Mouse (Mus musculus): ENCODE results near the gene Mrnip. TPM values are rescaled to one million over a fixed set of nuclear protein-coding genes. Genes with fewer than 3 reads are reported as not detected.

The Mrnip gene
- polyA plus RNA-seq, 1 experiment from 2014 or later: 22.2 TPM

DNA sequence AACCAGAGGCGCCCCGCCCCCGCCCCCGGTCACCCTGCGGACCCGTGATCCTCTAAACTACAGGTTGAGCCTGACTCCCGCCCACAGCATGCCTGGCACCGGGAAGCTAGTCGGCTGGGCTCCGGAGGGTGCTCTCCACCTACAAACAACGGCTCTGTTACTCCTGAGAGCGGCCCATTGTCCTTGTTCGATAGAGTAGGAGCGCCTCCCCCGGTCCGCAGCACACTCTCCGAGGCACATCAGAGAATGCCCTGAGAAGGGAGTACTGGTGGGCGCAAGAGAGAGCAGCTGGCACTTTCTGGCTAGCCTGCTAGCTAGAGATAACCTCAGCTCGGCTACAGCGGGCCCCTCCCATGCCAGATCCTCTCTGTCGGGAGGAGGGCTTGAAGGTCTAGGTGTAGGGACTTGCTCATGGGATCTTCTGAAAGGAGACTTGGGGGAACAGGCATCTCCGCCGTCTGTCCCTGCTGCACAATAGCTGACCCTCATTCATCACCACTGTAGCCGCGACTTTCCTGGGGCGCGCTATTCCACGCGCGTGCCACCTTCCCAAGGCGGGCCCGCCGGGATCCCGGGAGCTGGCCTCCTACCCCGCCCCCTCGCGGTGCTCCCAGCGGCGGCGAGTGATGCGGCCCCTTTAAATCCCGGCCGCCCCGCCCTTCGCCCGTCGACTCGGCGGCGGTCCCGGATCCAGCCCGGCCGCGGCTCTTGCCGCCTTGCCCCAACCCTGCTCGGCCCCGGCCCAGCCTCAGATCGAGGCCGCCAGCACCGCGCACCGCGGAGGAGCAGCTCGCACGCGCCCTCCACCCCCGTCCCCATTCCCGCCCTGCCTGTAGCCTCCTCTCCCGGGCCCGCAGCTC lies 50.7 kb downstream of the Mrnip start:
- peak; percentile 88 for ATAC-seq (ENCODE audit: low FRiP score)
- Histone ChIP-seq H3K27ac (peak overlapping the region; percentile 91), H3K4me1 (peaks cover 47% of the 10 kb centered on the region), H3K27me3 (peaks cover 26% of the 10 kb centered on the region), H3K36me3 (replicated peaks) (no peaks in the 10 kb centered on the region), H3K9me3 (no peaks in the 10 kb centered on the region), H3K4me3 (replicated peaks) (peak overlapping the region; percentile 90), H3K9ac (peak overlapping the region; percentile 99), H3K4me2 (peak overlapping the region; percentile 77)
- under 1% methylated on average over 67 of the region's 70 CpGs for WGBS

DNA sequence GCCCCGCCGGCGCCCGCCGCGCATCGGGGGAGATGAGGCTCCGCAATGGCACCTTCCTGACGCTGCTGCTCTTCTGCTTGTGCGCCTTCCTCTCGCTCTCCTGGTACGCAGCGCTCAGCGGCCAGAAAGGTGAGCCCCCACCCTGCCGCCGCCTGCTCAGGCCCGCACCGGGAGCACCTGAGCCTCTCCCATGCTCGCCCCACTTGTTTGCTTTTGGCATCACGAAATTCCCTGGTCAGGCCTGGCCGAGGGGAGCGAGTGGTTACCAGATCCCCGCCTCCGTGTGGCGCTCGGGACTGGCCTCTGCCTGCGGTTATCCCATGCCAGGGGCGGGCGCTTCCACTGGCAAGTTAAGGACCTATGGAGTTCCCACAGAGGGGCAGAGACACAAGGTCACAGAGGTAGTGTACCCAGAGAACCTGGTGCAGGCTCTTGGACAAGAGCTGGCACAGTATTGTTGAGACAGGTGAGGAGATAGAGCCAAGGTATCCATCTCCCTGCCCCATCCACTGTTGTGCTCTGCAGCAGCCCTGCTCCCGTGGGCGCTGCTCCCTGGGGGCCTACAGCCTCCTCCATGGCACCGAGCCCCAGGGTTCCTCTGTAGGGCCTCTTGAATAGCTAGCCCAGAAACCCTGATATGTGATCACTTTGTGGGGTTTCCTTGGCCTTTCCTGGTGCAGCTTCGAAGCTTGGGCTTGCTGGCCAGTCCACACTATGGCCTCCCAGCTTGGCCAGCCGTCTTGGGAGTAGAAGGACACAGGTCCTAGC lies 51.6 kb downstream of the Mrnip start:
- ATAC-seq (ENCODE audit: low FRiP score): peak; percentile 21
- H3K27ac ChIP-seq: peak overlapping the region; percentile 91
- H3K36me3 ChIP-seq (replicated peaks): peaks cover 2% of the 10 kb centered on the region; the same call in 1 of the 2 replicates
- no peaks in the 10 kb centered on the region for H3K9me3 ChIP-seq
- peaks cover 48% of the 10 kb centered on the region for H3K4me1 ChIP-seq
- 4% methylated on average over 33 of the region's 34 CpGs for WGBS
- H3K4me2 ChIP-seq: peak overlapping the region; percentile 77
- peak overlapping the region; percentile 90 for H3K4me3 ChIP-seq (replicated peaks)
- H3K27me3 ChIP-seq: peaks cover 35% of the 10 kb centered on the region
- H3K9ac ChIP-seq: peak overlapping the region; percentile 99

DNA sequence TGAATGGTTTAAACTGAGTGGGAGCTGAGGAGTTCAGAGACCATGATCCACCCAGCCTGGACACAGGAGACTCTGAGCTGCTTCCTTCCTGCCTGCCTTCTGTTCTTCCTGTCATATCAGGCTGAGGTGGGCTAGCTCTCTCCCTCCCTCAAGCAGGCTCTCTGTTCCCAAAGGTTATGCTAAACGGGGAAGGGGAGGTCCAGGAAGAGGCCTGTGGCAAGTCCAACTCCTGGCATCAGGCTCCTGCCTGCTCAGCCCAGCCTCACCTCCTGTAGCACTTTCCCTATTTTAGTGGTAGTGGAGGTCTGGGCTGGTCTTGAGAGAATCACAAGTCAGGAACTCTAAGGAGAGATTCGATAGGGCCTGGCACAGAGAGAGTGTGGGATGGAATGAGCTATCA lies 52.2 kb downstream of the Mrnip start:
- ATAC-seq (ENCODE audit: low FRiP score): no peak
- Histone ChIP-seq H3K4me1 (peaks cover 52% of the 10 kb centered on the region), H3K36me3 (replicated peaks) (peaks cover 4% of the 10 kb centered on the region; the same call in 1 of the 2 replicates), H3K4me3 (replicated peaks) (peak overlapping the region; percentile 90), H3K27ac (no peak overlapping the region), H3K9me3 (no peaks in the 10 kb centered on the region), H3K4me2 (peak overlapping the region; percentile 77), H3K9ac (peak overlapping the region; percentile 99), H3K27me3 (peaks cover 37% of the 10 kb centered on the region)
- WGBS: 40% methylated on average over 2 of the region's 2 CpGs

DNA sequence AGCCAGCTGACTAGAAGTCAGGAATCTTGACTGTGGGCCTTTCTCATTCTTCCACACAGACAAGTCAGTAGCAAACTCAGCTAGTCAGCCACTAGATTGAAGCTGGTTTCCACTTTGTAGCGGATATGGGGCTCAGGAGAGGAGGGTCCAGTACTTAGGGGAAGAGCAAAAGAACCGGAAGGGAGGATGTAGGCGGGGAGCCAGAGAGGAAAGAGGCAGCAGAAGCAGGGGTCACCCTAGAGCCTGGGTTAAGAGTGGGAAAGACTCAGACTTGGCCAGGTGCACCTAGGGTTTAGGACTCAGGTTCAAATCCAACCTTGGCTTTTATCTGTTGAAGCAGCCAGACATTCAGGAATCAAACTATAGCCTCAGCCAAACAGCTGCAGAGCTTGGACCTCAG lies 53.0 kb downstream of the Mrnip start:
- Histone ChIP-seq H3K9me3 (no peaks in the 10 kb centered on the region), H3K27ac (no peak overlapping the region), H3K27me3 (peaks cover 37% of the 10 kb centered on the region), H3K4me1 (peaks cover 52% of the 10 kb centered on the region), H3K4me3 (replicated peaks) (no peak overlapping the region), H3K36me3 (replicated peaks) (peaks cover 13% of the 10 kb centered on the region), H3K9ac (0 out of 2 replicates have a peak overlapping the region, but pooled peaks have one; percentile 99), H3K4me2 (peak overlapping the region; percentile 77)
- no peak for ATAC-seq (ENCODE audit: low FRiP score)
- 82% methylated on average over 3 of the region's 3 CpGs for WGBS

DNA sequence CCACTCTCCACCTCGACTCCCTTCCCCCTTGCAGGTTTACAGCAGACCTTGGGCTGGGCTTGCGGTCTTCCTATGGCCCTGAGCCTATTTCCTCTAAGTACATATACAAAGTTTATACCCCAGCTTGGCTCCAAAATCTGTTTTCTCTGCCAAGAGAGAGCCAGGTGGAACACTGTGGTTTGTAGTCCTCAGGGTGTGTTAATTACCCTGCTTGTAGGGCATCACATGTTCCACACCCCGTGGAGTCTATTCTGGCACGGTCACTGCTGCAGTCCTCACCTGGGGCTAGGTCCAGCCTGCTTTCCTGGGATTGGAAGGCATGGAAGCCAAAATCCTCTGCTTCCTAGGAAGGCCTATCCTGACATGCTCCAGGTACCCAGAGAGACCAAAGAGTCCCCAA lies 53.5 kb downstream of the Mrnip start:
- Histone ChIP-seq H3K4me1 (peaks cover 49% of the 10 kb centered on the region), H3K9me3 (no peaks in the 10 kb centered on the region), H3K36me3 (replicated peaks) (peaks cover 18% of the 10 kb centered on the region), H3K27ac (no peak overlapping the region), H3K27me3 (peaks cover 37% of the 10 kb centered on the region), H3K9ac (no peak overlapping the region), H3K4me2 (no peak overlapping the region), H3K4me3 (replicated peaks) (no peak overlapping the region)
- ATAC-seq (ENCODE audit: low FRiP score): no peak
- 98% methylated on average over 4 of the region's 4 CpGs for WGBS

DNA sequence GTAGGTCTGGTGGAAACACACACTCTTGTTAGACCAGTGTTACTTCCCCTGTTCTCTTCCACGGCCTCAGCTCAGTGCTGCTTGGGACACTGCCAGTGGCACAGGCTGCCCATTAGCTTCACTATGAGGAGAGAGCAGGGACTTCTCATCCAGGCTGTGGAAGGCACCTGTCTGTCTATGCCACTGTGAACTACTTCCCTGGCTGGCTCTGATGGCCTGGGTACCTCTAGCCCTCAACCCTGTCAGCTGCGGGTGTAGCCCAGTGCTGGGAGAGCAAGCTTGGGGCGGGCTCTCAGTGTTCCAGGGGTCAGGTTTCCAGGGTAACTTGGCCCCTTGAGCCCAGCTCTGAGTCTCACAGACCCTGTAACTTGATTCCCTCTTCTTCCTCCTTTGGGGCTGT lies 54.5 kb downstream of the Mrnip start:
- Histone ChIP-seq H3K4me2 (no peak overlapping the region), H3K4me1 (peaks cover 38% of the 10 kb centered on the region), H3K27ac (no peak overlapping the region), H3K36me3 (replicated peaks) (peaks cover 28% of the 10 kb centered on the region), H3K9ac (0 out of 2 replicates have a peak overlapping the region, but pooled peaks have one; percentile 25), H3K27me3 (peaks cover 31% of the 10 kb centered on the region), H3K4me3 (replicated peaks) (no peak overlapping the region), H3K9me3 (no peaks in the 10 kb centered on the region)
- 25% methylated on average over 3 of the region's 3 CpGs for WGBS
- ATAC-seq (ENCODE audit: low FRiP score): no peak

DNA sequence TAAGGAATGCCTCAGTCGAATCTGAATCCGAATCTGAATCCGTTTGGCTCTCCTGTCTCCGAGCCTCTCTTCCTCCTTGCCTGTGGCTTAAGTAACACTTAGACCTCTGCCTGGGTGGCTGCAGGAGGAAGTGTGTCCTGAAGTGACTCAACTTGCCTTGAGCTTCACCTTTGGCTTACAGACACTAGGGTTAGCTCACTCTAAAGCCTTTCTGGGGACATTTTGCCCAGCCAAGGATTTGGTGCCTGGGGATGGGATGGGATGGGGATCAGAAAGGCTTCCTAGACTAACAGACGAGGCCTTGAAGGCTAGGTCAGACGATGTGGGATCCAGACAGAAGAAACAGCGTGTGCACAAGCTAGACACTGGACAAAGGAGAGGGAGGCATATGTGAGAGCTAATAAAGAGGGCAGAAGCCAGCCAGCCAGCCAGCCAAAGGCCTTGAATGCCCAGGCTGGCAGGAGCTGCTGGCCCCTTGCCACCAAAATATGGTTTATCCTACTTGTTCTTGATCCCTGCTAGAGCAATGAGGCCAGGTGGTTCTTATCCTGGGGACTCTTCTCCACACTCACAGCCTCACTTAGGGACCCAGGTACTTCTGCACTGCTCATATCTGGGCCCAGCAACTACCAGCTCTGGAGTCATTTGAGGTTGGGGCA lies 55.1 kb downstream of the Mrnip start:
- Histone ChIP-seq H3K4me3 (replicated peaks) (no peak overlapping the region), H3K27ac (no peak overlapping the region)

DNA sequence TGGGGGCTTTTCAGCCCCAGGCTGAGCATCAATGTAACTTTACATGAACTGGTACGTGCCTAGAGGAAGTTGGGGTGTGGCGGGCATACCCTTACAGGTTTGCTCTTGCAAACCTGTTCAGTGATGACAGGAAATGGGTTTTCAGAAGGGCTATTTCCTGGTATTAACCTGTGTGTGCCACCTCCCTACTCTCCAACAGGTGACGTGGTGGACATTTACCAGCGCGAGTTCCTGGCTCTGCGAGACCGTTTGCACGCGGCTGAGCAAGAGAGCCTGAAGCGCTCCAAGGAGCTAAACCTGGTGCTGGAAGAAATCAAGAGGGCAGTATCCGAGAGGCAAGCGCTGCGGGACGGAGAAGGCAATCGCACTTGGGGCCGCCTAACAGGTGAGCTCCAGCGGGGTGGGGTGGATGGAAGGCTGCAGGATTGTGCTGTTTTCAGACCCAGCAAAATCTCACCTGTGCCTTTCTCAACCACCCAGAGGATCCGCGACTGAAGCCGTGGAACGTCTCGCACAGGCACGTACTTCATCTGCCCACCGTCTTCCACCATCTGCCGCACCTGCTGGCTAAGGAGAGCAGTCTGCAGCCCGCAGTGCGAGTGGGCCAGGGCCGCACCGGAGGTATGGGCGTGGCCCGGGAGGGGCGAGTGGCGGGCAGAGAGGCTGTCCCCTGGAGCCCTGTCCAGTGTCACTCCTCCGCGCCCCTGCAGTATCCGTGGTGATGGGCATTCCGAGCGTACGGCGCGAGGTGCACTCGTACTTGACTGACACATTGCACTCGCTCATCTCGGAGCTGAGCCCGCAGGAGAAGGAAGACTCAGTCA lies 56.4 kb downstream of the Mrnip start:
- no peaks in the 10 kb centered on the region for H3K9me3 ChIP-seq
- H3K27ac ChIP-seq: peak overlapping the region; percentile 31; the same call in 1 of the 2 replicates
- peak overlapping the region; percentile 23 for H3K4me3 ChIP-seq (replicated peaks)
- ATAC-seq (ENCODE audit: low FRiP score): peak; percentile 24; the same call in 1 of the 2 replicates
- 21% methylated on average over 45 of the region's 45 CpGs for WGBS
- H3K36me3 ChIP-seq (replicated peaks): peaks cover 45% of the 10 kb centered on the region
- 0 out of 2 replicates have a peak overlapping the region, but pooled peaks have one; percentile 36 for H3K9ac ChIP-seq
- H3K4me2 ChIP-seq: peak overlapping the region; percentile 52
- H3K4me1 ChIP-seq: peaks cover 33% of the 10 kb centered on the region
- H3K27me3 ChIP-seq: peaks cover 35% of the 10 kb centered on the region

More for the DNA sequence above, 55.1 kb downstream of the Mrnip start:
- H3K4me2 ChIP-seq: no peak overlapping the region
- 43% methylated on average over 7 of the region's 7 CpGs for WGBS
- no peak overlapping the region for H3K9ac ChIP-seq
- no peak for ATAC-seq (ENCODE audit: low FRiP score)
- peaks cover 34% of the 10 kb centered on the region for H3K36me3 ChIP-seq (replicated peaks)
- H3K9me3 ChIP-seq: no peaks in the 10 kb centered on the region
- H3K4me1 ChIP-seq: peaks cover 34% of the 10 kb centered on the region
- peaks cover 31% of the 10 kb centered on the region for H3K27me3 ChIP-seq

DNA sequence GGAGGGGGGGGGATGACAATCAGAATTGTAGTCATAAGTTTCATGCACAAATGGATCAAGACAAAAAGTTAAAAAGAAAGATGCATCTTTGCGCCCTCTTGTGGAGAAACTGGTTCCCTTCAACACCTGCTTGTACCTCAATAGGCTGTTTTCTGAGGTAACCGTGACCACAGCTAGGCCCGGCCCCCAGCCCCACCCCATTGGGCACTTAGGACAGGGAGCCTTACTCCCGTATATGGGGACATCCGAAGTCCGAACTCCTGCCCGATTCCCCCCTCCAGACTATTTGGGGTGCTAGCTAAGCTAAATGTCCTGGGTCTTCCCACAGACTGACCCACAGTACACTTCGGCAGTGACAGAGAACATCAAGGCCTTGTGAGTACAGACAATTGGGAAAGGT lies 57.2 kb downstream of the Mrnip start:
- Histone ChIP-seq H3K36me3 (replicated peaks) (peaks cover 45% of the 10 kb centered on the region), H3K4me3 (replicated peaks) (no peak overlapping the region), H3K9me3 (no peaks in the 10 kb centered on the region), H3K9ac (no peak overlapping the region), H3K27ac (no peak overlapping the region), H3K4me1 (peaks cover 33% of the 10 kb centered on the region), H3K4me2 (peak overlapping the region; percentile 52), H3K27me3 (peaks cover 41% of the 10 kb centered on the region)
- ATAC-seq (ENCODE audit: low FRiP score): no peak
- WGBS: 21% methylated on average over 8 of the region's 8 CpGs

DNA sequence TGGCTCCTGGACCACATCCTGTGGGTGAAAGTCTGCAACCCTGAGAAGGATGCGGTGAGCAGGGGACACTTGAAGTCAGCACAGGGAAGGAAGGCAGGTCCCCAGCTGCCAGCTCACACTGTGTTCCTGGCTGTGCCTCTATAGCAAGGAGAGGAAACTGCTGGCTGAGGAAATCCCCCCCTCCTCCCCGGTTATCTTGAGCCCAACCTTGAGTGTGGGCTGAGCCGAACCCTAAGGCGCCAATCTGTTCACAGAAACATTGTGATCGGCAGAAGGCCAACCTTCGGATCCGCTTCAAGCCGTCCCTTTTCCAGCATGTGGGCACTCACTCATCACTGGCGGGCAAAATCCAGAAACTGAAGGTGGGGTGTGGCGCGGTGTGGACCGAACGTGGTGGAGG lies 58.8 kb downstream of the Mrnip start:
- WGBS: 96% methylated on average over 13 of the region's 13 CpGs
- Histone ChIP-seq H3K9me3 (no peaks in the 10 kb centered on the region), H3K27ac (no peak overlapping the region), H3K4me3 (replicated peaks) (no peak overlapping the region), H3K36me3 (replicated peaks) (peaks cover 45% of the 10 kb centered on the region), H3K27me3 (peaks cover 50% of the 10 kb centered on the region), H3K4me1 (peaks cover 28% of the 10 kb centered on the region), H3K9ac (no peak overlapping the region), H3K4me2 (no peak overlapping the region)
- no peak for ATAC-seq (ENCODE audit: low FRiP score)

DNA sequence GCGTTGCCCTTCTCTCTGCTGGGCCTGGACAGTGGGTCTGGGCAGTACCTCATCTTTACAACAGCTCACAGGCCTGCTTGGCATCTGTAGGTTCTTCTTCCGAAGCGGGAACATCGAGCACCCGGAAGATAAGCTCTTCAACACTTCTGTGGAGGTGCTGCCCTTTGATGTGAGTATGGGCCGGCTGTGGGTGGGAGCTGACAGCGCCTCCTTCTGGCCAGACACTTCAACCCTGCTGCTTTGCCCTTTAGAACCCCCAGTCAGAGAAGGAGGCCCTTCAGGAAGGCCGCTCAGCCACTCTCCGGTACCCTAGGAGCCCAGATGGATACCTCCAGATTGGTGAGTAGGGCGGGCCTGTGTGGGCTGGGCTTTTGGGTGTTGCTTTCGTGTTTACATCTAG lies 59.7 kb downstream of the Mrnip start:
- no peak overlapping the region for H3K9ac ChIP-seq
- ATAC-seq (ENCODE audit: low FRiP score): no peak
- peaks cover 52% of the 10 kb centered on the region for H3K27me3 ChIP-seq

More for the DNA sequence above, 59.7 kb downstream of the Mrnip start:
- H3K4me1 ChIP-seq: peaks cover 21% of the 10 kb centered on the region
- H3K4me2 ChIP-seq: no peak overlapping the region
- WGBS: 82% methylated on average over 11 of the region's 11 CpGs
- peaks cover 45% of the 10 kb centered on the region for H3K36me3 ChIP-seq (replicated peaks)
- no peak overlapping the region for H3K4me3 ChIP-seq (replicated peaks)
- no peak overlapping the region for H3K27ac ChIP-seq
- H3K9me3 ChIP-seq: no peaks in the 10 kb centered on the region

Measured in forebrain, embryonic 12.5 days (tissue).